Mouse (Mus musculus): ENCODE data around the gene Nxf7.
"Not testable (repeated sequence)": the region's sequence is repeated elsewhere in the genome, so short reads cannot be mapped to it uniquely, and the experiment has no call there.

Gene Nxf7

DNA sequence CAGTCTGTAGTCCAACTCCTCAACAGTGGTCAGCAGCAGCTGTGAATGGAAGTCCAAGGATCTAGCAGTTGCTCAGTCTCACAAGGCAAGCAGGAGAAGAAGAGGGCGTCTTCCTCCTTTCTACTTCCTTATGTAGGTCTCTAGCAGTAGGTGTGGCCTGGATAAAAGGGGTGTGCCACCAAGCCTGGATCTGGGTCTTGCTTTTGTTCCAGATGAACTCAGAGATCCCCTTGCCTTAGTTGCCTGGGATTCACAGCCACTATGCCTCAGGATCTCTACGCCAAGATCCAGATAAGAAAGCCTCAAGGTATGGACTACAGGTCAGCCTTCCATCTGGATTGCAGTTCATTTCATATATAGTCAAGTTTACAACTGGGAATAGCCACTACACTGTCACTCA is at the start of gene Nxf7:
Nxf7 (minus strand) TSS at position 101 of the 400 bp plus-strand sequence.
- peak; percentile 38 for DNase-seq (ENCODE audit: low spot score)

DNA sequence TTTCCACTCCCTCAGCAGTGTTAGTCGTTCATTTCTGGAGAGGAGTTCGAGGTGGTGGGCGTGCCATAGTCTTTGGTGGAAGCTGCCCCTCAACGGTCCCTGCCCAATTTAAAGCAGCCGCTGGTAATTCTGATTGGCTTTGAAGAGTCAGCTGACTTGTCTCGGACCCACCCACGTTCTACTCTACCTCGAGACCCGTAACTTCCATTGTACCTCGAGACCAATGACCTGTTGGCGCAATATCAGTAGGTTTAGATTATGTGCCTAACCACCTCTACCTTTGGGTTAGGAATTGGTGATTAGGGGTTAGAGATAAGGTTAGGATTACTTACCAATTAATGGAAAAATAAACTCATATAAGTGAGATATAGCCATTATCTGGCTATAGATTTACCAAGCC is 29.0 kb upstream of the Nxf7 start, which contains the start of gene Prame:
Prame (minus strand) TSS at position 101 of the 400 bp plus-strand sequence.
- no peak for DNase-seq (ENCODE audit: low spot score)

DNA sequence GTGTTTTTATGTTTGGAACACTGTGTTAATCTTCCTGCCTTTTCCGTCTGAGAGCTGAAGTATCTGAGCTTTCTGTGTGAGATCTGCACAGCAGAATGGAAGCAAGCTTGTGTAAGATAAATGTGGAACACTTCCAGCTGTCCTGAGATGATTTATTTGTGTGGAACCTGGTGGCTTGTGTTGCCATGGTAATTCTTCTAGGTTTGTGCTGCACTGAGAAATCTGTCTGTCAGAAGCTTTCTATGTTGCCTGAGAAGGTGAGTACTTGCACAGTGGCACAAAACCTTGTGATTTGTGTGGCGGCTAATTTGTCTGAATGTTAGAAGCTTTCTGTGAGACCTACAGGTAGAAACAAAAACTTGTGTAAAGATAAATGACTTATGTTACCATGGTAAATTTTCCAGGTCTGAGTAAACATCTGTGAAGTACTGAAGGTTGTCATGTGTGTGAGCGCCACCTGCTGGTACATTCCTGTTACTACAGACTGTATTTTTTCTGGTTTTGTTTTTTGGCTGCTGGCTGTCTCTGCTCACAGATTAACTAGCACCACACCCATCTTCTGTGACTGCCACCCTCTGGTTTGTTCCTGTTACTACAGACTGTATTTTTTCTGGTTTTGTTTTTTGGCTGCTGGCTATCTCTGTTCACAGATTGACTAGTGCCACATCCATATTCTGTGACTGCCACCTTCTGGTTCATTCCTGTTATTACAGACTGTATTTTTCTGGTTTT is 2.9 kb upstream of the Nxf7 start:
- DNase-seq (ENCODE audit: low spot score): peak; percentile 37

DNA sequence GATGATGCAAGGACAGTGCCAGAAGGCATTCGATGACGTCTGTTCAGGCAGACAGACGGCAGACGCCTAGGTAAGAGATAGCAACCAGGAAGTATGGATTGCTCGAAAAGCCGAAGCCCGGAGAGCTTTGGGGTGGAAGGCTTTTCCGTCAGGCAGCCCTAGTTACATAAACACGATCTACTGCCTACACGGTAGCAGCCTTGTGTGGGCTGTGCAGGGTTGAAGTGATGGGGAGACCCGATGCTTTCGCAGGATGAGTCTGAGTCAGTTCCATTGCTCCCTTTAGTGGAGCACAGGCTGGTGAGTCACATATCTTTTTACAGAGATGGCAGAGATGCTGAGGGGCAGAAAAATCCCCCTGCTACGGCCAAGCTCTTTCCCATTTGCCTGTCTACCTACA is 481 bp downstream of the Nxf7 start:
- DNase-seq (ENCODE audit: low spot score): peak; percentile 13

DNA sequence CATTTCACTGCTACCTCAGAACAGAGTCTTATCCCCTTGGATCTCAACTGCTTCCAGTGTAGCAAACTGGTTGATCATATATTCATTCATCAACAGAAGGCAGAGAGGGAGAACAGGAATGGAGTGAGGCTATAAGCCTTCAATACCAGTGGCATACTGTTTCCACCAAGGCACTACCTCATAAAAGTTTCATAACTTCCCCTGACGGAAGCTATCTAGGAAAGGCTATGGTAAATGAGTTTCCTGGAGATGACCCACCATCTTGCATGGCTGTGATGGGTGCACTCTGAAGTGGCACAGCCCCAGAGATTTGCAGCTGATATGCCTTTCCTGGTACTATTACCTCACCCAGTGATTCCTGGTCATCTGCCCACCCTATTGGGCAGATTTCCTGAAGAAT is 22.2 kb downstream of the Nxf7 start:
- no peak for DNase-seq (ENCODE audit: low spot score)

DNA sequence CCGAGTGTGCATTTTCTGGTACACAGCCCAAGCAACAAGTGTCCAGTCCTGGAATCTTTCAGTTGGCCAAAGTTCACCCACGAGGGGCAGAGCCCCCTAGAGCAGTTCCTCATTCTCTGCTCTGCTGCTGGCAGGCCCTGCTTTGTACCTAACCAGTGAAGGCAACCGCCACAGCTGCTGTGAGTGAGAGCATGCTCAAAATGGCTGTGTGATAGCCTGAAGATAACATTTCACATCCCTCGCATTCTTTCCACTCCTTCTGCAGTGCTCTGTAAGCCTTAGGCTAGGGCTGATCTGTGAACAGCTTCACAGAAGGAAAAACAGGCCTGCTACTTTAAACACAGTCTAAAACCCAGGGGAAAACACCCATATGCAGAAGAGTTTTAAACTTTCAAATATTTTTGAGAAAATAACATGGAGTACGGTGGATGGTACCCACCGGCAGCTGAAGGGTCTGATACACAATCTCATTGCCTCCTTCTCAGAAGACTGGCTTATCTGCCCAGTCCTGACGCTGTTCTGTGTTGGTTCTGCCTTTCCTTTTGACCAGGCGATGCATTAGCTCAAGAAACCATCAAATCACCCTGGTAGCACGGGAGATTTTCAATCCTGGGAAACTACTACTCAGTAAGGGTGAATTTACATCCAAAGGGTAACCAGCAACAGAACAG is 23.5 kb downstream of the Nxf7 start:
- DNase-seq (ENCODE audit: low spot score): not testable (repeated sequence)

DNA sequence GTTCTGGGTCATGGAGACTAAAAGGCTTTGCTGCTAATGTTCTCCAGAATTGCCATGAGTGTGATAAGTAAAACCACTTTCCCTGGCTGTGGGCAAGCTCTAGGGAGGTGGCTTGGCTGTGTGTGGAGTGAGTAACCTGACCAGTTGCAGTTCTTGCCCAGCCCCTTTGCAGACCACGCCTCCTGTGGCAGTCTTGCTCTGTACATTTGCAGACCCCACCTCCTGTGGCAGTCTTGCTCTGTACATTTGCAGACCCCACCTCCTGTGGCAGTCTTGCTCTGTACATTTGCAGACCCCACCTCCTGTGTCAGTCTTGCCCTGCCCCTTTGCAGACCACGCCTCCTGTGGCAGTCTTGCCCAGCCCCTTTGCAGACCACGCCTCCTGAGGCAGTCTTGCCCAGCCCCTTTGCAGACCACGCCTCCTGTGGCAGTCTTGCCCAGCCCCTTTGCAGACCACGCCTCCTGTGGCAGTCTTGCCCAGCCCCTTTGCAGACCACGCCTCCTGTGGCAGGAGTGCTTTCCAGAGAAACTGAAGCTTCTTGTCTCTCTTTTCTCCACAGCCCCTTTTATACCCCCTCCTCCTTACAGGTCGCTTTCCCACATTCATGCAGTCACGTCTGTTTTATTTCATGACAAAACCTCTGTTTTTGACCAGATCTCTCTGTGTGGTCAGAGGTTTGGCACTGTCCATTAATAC is 24.2 kb downstream of the Nxf7 start:
- peak; percentile 58 for DNase-seq (ENCODE audit: low spot score)

DNA sequence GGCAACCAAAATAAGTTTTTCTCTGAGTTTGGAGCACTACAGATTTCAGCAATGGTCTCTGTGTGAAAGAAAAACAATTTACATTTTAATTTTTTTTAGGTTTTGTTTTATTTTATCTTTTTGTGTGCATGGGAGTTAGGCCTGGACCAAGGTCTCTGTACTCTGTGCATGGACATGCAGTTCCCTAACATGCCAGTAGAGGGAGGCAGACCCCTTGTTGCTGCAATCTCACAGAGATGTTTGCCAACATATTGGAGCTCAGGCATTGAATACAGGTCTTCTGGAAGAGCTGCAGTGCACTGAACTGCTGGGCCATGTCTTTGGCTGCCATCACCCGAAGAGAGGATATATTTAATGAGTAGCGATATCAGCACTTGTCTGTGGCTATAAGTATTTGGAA is 29.1 kb downstream of the Nxf7 start:
- peak; percentile 15 for DNase-seq (ENCODE audit: low spot score)

DNA sequence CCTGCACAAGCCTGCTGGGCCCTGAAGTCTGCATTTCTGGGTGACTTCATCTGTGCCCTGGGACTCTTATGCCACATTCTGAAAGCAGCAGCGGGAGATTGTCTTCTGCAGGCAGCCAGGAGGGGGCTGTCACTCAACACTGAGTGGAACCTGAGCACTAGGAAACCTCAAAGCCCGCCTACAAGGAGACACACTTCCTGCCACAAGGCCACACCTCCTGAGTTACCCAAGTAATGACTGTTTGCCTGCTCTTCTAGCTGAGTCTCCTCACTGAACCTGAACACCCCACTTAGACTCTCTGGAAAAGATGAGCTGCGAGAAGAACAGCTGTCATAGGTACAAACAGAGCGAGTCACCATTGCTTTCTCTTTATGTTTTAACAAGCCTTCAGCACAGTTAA is 33.6 kb downstream of the Nxf7 start:
- DNase-seq (ENCODE audit: low spot score): not testable (repeated sequence)

DNA sequence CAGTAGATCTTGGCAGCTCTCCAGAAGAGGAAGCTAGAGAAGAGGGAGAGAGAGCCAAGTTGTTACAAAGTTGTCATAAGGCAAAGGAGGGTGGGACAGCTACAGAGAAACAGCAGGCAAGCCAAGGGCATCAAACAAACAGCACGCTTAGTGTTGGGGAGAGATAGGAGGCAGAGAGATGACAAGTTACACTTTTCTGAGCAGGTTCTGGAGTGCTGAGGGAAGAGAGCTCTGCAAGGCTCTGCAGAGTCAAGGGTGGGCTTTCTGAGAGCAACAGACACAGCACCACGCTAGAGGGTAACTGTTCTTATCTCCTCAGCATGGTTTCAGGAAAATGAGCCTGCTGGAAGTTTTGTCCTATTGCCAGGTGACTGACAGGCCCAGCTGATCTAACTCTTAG is 35.7 kb downstream of the Nxf7 start:
- no peak for DNase-seq (ENCODE audit: low spot score)

DNA sequence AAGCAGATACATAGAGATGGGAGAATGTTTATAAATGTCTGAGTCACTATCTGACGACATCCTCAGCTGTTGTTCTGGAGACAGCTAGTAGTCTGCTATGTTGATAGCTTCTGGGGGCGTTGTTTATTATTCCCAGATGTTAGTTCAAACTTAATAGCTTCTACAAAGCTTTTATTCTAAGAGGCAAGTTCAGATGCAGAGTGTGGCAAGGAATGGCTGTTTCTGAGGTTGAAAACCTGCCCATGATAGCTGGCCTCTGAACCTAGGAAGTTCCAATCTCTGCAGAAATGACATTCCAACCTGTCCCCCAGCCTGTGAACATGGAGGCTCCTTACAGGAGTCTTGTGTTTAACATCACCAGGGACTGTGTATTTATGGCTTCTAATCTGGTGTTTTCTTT is 36.9 kb downstream of the Nxf7 start:
- not testable (repeated sequence) for DNase-seq (ENCODE audit: low spot score)

DNA sequence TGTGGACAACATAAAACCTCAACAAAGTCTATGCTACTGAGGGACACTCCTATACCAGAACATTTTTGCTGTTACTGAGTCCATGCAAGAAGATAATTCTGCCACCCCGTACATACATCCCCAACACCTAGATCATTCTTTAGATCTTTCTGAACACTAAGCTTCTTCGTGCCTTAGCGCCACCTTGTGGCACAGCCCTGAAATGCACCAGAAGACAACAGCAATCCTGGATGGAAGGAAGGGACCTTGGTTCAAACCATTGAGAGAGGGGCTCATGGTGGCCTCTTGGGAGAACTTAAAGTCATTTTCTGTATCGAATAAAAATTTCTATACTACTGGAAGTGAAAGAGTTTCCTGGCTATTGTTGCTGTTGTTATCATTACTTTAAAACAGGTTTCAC is 37.6 kb downstream of the Nxf7 start:
- not testable (repeated sequence) for DNase-seq (ENCODE audit: low spot score)

DNA sequence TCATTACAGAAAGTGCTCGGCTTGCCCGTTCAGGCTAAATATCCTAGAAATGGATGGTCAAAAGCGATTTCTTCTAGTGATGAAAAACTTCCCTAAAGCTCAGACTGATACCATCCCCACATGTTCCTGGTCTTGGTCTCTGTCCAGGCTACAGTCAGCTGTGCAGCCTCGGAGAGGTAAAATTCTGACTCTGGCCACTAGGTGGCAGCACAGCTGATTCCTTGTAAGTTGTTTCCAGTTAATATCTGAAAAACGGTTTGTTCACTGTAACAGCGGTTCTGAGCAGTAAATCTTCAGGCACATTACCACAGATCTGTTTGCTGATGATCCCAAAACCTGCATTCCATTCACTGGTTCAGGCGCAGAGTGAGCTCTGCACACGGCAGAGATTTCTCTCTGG is 38.9 kb downstream of the Nxf7 start:
- not testable (repeated sequence) for DNase-seq (ENCODE audit: low spot score)
